Mouse (Mus musculus): Measurements from ENCODE around the gene Stard3.

DNA sequence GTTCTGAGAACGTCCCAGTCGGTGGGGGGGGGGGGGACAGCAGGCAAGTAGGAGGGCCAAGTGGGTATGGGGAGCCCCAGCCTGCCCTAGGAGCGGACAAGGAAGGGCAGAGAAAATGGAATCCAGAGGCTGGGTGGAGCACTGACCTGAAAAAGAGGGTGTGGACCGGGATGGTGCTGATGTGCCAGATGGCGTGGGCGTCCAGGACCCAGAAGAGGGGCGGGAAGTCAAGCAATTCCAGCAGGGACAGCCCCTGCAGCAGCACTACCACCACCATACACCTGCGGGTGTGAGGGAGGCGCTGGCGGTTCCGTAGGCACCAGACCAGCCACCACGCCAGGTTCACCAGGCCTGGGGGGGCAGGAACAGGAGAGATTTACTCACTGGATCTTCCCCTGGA is 32.0 kb downstream of the Stard3 start:
- TF ChIP-seq POLR2A (IDR thresholded peaks at IDR 0.05; ENCODE audit: borderline replicate concordance, extremely low read depth, low read depth, low read length): no peak
- TF ChIP-seq CTCF (IDR thresholded peaks at IDR 0.05; ENCODE audit: insufficient read depth, low read length): no peak
